Mouse (Mus musculus) macrophage (primary cell): ENCODE data around the gene 4930579F01Rik. TPM values are rescaled to one million over a fixed set of nuclear protein-coding genes. Genes with fewer than 3 reads are reported as not detected.

ENCODE experiments used
- H3K27ac ChIP-seq: fragments of 350-480 bp; formaldehyde crosslinking; 2 replicates; pipeline ENCODE4 v1.9.0; 2021
- H3K36me3 ChIP-seq: fragments of 350-480 bp; formaldehyde crosslinking; 2 replicates; pipeline ENCODE4 v1.9.0; 2021; ENCODE audit errors: inconsistent target
- H3K4me3 ChIP-seq: fragments of 350-480 bp; formaldehyde crosslinking; 2 replicates; pipeline ENCODE4 v1.9.0; 2021; ENCODE audit errors: inconsistent target
- H3K79me2 ChIP-seq: fragments of 350-480 bp; formaldehyde crosslinking; 2 replicates; pipeline ENCODE4 v1.9.0; 2021; ENCODE audit errors: inconsistent target
- WGBS: methylation state at CpG from one replicate; pipeline ENCODE4 v1.1.7; 2026; ENCODE audit warnings: inconsistent platforms; ENCODE audit not compliant: missing documents; 5-methylcytosine and 5-hydroxymethylcytosine counted together
- polyA plus RNA-seq: library from polyadenylated mRNA; stranded (reverse); fragments of 250-400 nt; gene quantifications from 3 replicates; pipeline ENCODE4 v1.2.4, GENCODE M21; 2018; ENCODE audit warnings: inconsistent platforms

4930579F01Rik gene
- polyA plus RNA-seq, 1 experiment from 2014 or later, result not detected

DNA sequence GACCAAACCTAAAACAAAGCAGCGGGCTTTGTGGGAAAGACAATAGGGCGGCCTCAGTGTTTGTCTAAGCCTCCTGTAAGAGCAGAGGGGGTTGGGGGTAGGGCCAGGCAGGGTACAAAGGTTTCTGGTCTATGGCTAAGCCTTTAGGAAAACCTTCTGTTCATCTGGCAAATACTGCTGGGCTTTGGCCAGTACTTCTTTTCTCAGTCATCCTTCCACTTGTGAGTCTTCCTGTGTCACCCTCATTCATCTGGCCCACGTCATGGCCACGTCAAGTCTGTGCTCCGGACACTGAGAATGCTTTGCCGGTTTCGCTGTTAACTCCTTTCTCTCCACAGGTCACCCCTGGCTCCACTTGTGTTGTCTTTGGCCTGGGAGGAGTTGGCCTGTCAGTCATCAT, 32.2 kb upstream of the 4930579F01Rik start:
- Histone ChIP-seq H3K27ac (no peak overlapping the region), H3K4me3 (no peak overlapping the region), H3K79me2 (no peaks in the 10 kb centered on the region), H3K36me3 (no peaks in the 10 kb centered on the region)
- WGBS, result 83% methylated on average over 7 of the region's 7 CpGs

DNA sequence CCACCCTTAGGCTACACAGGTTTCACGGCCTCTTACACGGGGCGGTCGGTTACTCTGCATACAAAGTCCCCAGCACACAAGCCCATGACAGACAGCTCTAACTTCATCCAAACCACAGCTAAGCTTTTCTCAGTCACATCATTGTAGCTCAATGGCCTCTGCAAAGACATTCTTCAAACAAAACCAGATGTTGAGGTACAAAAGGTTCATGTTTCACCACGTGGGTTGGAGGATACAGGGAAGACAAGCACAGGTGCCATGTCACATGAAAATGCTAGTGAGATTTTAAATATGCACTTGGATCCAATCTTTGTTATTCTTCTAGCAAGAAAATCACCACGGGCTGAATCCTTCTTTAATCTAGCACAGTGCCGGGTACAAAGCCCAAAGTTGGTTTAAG, 31.7 kb upstream of the 4930579F01Rik start:
- WGBS, result 83% methylated on average over 6 of the region's 7 CpGs
- Histone ChIP-seq H3K27ac (no peak overlapping the region), H3K79me2 (no peaks in the 10 kb centered on the region), H3K36me3 (no peaks in the 10 kb centered on the region), H3K4me3 (no peak overlapping the region)

DNA sequence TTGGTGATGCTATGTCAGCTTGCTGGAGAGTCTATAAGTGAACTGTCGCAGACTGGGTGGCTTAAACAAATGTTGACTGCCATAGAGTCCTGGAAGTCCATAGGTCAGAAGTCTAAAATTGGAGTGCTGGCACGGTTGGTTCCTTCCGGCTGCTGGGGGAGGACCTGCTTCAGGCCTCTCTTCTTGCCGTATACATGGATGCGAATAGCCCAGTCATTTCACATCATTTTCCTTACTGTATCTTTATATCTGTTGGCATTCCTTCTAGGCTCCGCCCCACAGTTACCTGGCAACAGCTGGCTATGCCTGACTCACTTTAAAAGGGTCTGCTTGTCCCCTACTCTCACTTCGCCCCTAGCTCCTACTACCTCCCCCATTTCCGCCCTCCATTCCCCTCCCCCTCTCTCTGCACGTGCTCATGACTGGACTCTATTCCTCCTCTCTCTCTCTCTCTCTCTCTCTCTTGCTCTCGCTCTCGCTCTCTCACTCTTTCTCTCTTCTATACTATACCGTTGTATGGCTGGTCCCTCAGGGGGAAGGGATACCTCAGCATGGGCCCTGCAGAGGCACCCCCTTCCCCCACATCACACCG, 30.8 kb upstream of the 4930579F01Rik start:
- Histone ChIP-seq H3K36me3 (no peaks in the 10 kb centered on the region), H3K27ac (no peak overlapping the region), H3K4me3 (no peak overlapping the region), H3K79me2 (no peaks in the 10 kb centered on the region)
- 86% methylated on average over 12 of the region's 13 CpGs for WGBS

DNA sequence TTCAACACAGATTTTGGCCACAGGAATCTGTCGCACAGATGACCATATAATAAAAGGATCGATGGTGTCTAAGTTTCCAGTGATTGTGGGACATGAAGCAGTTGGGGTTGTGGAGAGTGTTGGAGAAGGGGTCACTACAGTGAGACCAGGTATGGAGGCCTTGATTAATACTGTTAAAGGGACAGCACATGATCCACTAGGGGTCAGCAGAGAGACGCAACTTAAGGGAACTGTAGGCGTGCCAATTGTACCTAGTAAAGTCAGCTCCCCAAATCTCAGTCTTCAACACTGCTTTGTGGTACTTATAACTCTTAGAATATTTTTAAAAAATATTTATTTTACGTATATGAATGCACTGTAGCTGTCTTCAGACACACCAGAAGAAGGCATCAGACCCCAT, 29.3 kb upstream of the 4930579F01Rik start:
- 45% methylated on average over 5 of the region's 5 CpGs for WGBS
- no peak overlapping the region for H3K27ac ChIP-seq
- H3K79me2 ChIP-seq, result no peaks in the 10 kb centered on the region
- H3K36me3 ChIP-seq, result no peaks in the 10 kb centered on the region
- no peak overlapping the region for H3K4me3 ChIP-seq

DNA sequence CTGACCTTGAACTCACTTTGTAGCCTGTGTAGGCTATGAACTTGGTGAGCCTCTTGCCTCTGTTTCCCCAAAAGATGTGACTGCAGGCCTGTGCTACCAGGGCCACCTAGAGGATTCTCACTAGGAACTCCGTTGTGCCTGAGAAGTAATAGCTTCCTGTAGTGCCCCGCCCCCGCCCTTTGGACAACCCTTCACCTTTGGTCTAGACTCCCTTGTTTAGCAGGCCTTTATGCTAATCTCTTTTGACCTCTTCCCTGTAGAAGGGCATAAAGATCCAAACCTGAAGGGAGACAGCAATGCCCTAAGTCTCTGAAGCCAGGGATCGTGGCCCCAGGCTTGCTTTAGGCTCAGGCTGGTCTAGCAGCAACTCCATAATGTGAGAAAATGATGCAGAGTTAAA, 28.9 kb upstream of the 4930579F01Rik start:
- H3K27ac ChIP-seq, result no peak overlapping the region
- WGBS, result 72% methylated on average over 4 of the region's 4 CpGs
- H3K36me3 ChIP-seq, result no peaks in the 10 kb centered on the region
- H3K79me2 ChIP-seq, result no peaks in the 10 kb centered on the region
- no peak overlapping the region for H3K4me3 ChIP-seq

DNA sequence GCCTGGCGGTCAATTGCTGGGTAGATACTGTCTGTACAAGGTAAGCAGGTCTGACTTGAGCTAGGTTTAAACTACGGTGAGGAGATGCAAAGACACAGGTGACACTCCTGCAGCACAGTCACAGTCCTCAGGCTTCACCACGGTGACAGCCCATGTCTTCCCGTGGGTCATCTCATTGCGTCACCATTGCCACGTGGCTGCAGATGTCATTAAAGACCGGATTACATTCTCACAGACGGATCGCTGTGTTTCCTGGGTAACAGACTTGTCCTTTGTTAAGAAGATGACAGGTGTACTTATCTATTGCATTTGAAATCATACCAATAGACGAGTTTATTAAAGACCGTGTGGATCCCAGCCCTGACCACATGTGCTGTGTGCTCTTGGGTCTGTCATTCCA, 27.5 kb upstream of the 4930579F01Rik start:
- Histone ChIP-seq H3K4me3 (no peak overlapping the region), H3K27ac (no peak overlapping the region), H3K36me3 (no peaks in the 10 kb centered on the region), H3K79me2 (no peaks in the 10 kb centered on the region)
- 70% methylated on average over 10 of the region's 11 CpGs for WGBS

DNA sequence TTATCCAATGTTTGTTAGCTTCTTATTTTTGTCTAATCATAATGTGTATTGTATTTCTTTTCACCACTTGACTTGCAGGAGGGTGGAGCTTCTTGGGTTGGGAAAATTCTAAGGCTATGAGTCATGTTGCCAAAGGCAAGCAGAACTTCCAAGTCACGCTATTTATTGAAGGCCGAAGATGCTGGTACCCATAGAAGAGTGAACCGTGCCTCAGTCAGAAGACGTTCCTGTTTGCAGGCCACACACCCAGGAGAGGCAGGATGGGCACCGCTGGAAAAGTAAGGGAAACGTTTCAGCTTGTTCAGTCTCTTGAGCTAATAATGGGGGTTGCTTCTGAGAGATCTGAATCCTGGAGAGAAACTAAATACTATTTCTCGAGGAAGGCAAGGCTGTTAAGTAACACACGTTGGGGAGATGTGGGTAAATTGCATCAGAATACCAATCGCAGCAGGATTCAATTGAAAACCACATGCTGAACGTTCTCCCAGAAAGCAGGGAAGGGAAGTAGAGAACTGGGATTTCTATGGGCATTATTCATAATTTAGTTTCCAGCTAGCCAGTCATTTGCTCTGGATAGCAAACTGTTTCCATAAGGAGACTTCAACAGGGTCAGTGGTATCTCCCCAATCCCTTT, 24.1 kb upstream of the 4930579F01Rik start, which contains the start of gene Adh7:
Adh7 (plus strand) TSS at position 130 of the 634 bp plus-strand sequence.
- Histone ChIP-seq H3K27ac (no peak within 1 kb of the TSS), H3K79me2 (no peaks in the 10 kb centered on the region), H3K4me3 (no peak within 1 kb of the TSS), H3K36me3 (no peaks in the 10 kb centered on the region)
- WGBS, result 68% methylated on average over 10 of the region's 10 CpGs

DNA sequence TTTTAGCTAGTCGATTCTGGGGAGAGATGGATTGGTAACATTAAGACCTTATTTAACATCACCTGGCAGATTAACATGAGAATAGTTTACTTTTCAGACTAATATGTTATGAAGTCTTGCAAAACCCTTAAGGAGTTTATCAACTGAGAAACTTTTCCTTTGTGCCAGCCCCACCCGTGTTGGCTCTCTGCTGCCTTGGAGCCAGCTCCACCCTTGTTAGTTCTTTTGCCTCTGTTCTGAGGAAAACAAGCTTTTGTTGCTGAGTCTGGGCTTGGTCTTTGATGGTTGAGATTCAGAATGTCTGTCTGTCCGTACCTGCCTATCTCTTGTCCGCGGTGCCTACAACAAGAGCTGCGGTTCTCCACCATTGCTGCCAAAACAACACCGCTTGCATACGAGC, 22.5 kb upstream of the 4930579F01Rik start:
- Histone ChIP-seq H3K4me3 (no peak overlapping the region), H3K79me2 (no peaks in the 10 kb centered on the region), H3K27ac (no peak overlapping the region), H3K36me3 (no peaks in the 10 kb centered on the region)
- WGBS, result 93% methylated on average over 8 of the region's 8 CpGs

DNA sequence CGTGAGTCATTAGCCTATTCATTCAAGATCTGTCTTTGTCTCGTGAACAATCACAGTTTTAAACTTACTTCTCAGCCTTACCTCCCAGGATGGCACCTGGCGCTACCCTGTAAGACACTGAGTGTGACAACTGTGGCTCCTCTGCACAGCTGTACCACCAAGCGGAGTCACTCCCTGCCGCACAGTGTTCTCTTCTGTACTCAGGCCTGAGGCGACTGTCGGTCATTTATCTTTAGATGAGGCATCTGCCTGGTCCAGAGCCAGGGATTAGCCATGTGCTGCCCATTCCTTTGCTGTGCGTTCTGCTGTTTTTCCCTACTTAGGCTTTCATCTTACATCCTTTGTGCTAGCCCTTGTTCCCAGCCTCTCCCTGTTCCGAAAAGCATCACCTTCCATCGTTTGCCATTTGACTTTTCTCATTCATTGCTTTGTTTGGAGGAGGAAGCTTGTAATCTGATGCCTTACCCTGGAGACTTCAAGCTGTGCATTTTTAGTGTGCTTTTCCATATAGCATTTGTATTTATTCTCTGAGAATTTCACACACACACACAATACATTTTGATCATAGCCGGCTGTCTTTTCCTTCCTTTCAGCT, 21.9 kb upstream of the 4930579F01Rik start:
- H3K4me3 ChIP-seq, result no peak overlapping the region
- no peaks in the 10 kb centered on the region for H3K36me3 ChIP-seq
- no peaks in the 10 kb centered on the region for H3K79me2 ChIP-seq
- H3K27ac ChIP-seq, result no peak overlapping the region
- WGBS, result 86% methylated on average over 9 of the region's 11 CpGs

DNA sequence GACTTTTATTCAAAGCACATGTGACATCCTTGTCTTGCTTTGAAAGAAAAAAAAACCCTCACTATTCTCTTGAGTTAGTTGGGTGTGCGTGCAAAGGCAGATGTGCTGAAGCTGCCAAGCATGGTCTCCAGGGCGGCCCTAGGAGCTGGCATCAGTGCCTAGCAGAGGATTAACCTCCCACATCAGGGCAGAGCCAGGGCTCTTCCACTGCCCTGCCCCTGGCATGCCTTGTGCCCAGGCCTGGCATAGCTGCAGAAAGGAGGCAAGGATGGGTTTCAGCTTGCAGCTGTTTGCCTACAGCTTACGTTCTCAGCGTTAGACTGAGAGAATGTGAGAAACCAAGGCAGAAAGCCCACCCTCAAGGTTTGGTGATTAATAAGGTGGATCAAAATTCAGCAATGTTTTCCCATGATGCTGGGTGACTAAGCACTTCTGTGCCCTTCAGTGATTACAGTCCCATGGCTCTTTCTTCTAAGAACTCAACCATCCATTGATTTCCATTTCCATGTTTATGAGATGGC, 18.9 kb upstream of the 4930579F01Rik start:
- Histone ChIP-seq H3K4me3 (no peak overlapping the region), H3K79me2 (no peaks in the 10 kb centered on the region), H3K36me3 (no peaks in the 10 kb centered on the region), H3K27ac (no peak overlapping the region)
- WGBS, result 89% methylated on average over 4 of the region's 4 CpGs

DNA sequence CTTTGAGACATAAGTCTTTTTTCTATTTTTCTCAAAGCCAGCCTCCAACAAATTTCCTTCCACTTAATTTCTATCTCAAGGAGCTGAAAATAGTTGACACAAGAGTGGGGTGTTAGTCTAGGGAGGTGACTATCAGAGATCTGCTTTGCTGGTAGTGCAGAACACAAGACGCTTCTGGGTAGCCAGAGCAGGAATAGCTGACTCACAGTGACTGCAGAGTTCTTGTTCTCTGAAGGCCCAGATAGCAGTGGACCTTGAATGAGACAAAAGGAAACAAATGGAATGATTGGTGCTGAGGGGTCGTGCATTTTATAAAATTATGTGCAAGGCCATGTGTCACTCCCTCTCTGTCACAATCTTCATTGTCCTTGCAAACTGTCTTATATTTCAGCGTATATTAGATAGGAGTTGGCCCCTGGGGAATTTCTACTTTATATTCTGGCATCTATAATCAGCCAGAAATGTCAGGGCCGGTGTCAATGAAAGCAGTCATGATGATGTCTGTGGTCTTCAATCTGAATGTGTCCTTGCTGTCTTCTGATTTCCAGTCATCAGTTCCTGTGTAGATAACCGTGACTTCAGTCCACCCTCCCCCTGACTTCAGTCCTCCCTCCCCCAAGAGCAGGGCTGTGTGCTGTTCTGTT, 16.9 kb upstream of the 4930579F01Rik start:
- Histone ChIP-seq H3K4me3 (no peak overlapping the region), H3K36me3 (no peaks in the 10 kb centered on the region), H3K79me2 (no peaks in the 10 kb centered on the region), H3K27ac (no peak overlapping the region)
- 75% methylated on average over 5 of the region's 5 CpGs for WGBS

DNA sequence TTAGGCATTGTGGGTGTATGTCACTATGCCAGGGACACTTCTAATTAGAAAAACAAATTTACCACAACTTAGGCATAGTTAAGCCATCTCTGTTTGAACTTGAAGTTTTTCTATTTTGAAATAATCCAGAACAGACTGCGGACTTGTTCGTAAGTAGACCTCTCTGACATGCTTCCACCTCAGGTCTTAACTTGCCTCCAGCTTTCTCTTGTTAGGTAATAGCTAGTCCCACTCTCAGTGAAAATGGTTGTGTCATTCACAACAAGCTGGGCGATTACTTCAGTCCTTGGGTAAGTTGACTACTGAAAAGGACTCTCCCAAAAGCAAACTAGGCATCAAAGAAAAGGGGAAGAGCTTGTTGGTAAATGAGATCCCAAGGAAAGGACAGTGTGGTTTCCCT, 15.2 kb upstream of the 4930579F01Rik start:
- no peaks in the 10 kb centered on the region for H3K36me3 ChIP-seq
- WGBS, result 96% methylated on average over 3 of the region's 3 CpGs
- no peak overlapping the region for H3K27ac ChIP-seq
- H3K4me3 ChIP-seq, result no peak overlapping the region
- no peaks in the 10 kb centered on the region for H3K79me2 ChIP-seq

DNA sequence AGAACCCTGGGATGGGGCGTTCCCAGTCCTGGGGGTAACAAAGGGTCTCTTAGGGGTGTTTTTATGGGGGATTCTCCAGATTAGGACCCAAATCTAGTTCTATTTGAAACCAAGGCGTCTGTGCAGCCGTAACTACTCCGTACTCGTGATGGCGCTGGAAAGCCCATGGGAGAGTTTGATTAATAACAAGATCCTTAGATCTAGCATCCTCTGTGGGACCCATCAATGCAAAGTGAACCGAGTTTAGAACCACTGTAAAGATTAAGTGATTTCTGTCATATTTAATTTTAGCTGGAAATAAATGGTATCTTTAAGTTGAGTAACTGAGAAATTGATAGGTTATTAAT, 5.1 kb upstream of the 4930579F01Rik start:
- 88% methylated on average over 7 of the region's 7 CpGs for WGBS
- Histone ChIP-seq H3K79me2 (no peaks in the 10 kb centered on the region), H3K4me3 (no peak overlapping the region), H3K27ac (no peak overlapping the region), H3K36me3 (no peaks in the 10 kb centered on the region)

DNA sequence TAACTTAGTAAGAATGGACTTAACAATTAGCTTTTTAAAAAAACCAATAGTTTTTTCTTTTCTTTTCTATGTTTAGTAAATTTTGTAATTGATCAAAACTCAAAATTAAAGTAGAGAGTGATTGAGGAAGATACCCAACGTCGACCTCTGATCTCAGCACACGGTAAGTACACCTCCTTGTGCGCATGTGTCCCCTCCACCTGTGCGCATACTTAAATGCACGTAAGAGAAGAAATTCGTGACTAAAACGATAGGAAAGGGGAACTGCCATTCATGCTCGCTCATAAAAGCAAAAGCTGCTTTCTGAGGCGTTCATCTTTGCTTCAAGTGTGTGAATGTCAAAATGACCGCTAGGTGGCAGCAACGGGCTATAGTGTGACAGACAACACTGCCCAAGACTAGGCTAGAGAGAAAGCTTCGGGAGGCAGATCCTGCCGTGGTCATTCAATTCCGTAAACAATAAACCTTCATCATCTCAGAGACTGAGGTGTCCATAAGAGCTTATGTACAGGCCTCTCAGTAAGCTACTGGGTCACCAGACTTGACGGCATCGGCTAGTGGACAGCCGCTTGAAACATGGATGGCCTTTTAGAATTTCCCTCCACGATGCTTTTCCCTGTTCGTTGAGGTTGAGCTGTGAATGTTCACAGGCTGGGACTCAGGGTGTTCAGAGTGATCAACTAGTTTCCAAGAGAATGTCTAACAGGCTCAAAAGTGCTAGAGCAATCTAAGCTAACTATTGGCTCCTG, 4.5 kb upstream of the 4930579F01Rik start:
- H3K36me3 ChIP-seq, result no peaks in the 10 kb centered on the region
- H3K27ac ChIP-seq, result no peak overlapping the region
- H3K4me3 ChIP-seq, result no peak overlapping the region
- WGBS, result 26% methylated on average over 20 of the region's 20 CpGs
- H3K79me2 ChIP-seq, result no peaks in the 10 kb centered on the region
